Mouse (Mus musculus): ENCODE measurements around the gene Lrr1. TPM values are rescaled to one million over a fixed set of nuclear protein-coding genes. Genes with fewer than 3 reads are reported as not detected.
A peak's percentile ranks its signal among the peaks of the same experiment; 100 is the strongest.
"Not testable (repeated sequence)": the region's sequence is repeated elsewhere in the genome, so short reads cannot be mapped to it uniquely, and the experiment has no call there.

Gene Lrr1
- polyA plus RNA-seq, 1 experiment, result 5.1 TPM

DNA sequence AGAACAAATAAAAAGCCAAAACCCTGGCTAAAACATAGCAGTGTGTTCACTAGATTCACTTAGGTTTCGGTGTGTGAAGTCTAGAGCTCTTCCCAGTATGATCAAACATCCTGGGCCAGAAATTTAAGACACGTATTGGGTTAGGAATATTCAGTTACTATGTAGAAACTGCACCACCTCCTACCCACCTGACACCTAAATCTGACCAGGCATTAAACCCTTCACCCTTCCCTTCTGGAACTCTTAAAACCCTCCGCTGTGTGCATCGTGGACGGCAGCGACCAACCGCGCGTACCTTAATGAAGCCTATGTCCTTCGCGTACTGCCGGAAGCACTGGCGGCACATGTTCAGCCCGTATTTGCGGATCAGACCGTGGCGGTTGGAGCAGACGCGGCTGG is 10.2 kb upstream of the Lrr1 start:
- Histone ChIP-seq H3K79me2 (ENCODE audit: control insufficient read depth, insufficient read depth) (peaks cover 15% of the 10 kb centered on the region), H3K4me2 (ENCODE audit: low read depth) (peak overlapping the region; percentile 90), H3K4me3 (peak overlapping the region; percentile 69), H3K36me3 (ENCODE audit: control insufficient read depth, insufficient read depth) (peaks cover 23% of the 10 kb centered on the region), H3K27me3 (ENCODE audit: control insufficient read depth, insufficient read depth, insufficient read length) (no peaks in the 10 kb centered on the region), H3ac (ENCODE audit: control insufficient read depth, insufficient read length) (peak overlapping the region; percentile 97)
- no peak for TF ChIP-seq TCF12 (IDR thresholded peaks at IDR 0.05; ENCODE audit: insufficient read depth, poor library complexity, severe bottlenecking)
- no peak for TF ChIP-seq E2F4 (IDR thresholded peaks at IDR 0.05; ENCODE audit: insufficient read depth)
- no peak for TF ChIP-seq REST (IDR thresholded peaks at IDR 0.05; ENCODE audit: insufficient read depth, insufficient read length)
- no peak for TF ChIP-seq MYOG (IDR thresholded peaks at IDR 0.05; ENCODE audit: control insufficient read depth in 1 of 3, insufficient read depth in 1 of 3, insufficient read length in 2 of 3, low read depth in 2 of 3)
- TF ChIP-seq MYOD1 (IDR thresholded peaks at IDR 0.05; ENCODE audit: control insufficient read depth in 1 of 3, insufficient read length in 2 of 3, low read depth in 2 of 3), result no peak
- no peak for TF ChIP-seq POLR2A (IDR thresholded peaks at IDR 0.05; ENCODE audit: insufficient read length, low read depth)
- no peak for TF ChIP-seq SRF (IDR thresholded peaks at IDR 0.05; ENCODE audit: control insufficient read depth, insufficient read length, low read depth)
- no peak for TF ChIP-seq POLR2AphosphoS2 (IDR thresholded peaks at IDR 0.05; ENCODE audit: insufficient read length, low read depth)
- no peak for TF ChIP-seq MAX (IDR thresholded peaks at IDR 0.05; ENCODE audit: low read depth)
- TF ChIP-seq USF1 (IDR thresholded peaks at IDR 0.05; ENCODE audit: low read depth), result no peak
- TF ChIP-seq CEBPB (IDR thresholded peaks at IDR 0.05; ENCODE audit: insufficient read depth, poor library complexity, severe bottlenecking), result no peak
- no peak for TF ChIP-seq TCF3 (IDR thresholded peaks at IDR 0.05; ENCODE audit: insufficient read length, low read depth)

DNA sequence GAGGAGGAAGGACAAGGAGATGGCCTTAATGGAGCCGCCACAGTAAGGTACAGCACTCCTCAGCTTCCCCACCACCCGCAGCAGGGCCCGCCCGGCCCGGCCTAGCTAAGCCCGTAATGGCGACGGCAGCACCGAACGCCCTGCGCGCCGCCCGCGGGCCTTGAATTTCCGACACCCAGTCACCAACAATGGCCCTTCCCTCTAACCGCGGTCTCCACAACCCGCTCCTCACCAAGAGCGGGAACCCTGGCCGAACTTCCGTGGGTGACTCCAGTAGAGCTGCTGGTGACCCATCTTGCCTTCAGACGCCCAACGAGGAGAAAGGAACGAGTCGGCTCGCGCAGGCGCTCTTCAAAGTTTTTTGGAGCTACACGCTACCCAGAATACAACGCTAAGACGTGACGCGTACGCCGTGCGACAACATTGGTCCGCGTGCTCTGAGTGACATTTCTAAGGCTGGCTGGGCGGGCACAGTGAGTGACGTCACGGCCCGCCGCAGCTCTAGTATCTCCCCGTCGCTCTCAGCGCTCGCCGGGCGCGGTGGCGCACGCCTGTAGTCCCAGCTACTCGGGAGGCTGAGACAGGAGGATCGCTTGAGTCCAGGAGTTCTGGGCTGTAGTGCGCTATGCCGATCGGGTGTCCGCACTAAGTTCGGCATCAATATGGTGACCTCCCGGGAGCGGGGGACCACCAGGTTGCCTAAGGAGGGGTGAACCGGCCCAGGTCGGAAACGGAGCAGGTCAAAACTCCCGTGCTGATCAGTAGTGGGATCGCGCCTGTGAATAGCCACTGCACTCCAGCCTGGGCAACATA is 9.6 kb upstream of the Lrr1 start, which contains the start of gene Rps29:
TSS of gene Rps29 (minus strand) at position 422 of the 813 bp plus-strand sequence.
- peak within 1 kb of the TSS; percentile 97 for H3ac ChIP-seq (ENCODE audit: control insufficient read depth, insufficient read length)
- peaks cover 15% of the 10 kb centered on the region for H3K79me2 ChIP-seq (ENCODE audit: control insufficient read depth, insufficient read depth)
- peak within 1 kb of the TSS; percentile 69 for H3K4me3 ChIP-seq
- peaks cover 23% of the 10 kb centered on the region for H3K36me3 ChIP-seq (ENCODE audit: control insufficient read depth, insufficient read depth)
- H3K27me3 ChIP-seq (ENCODE audit: control insufficient read depth, insufficient read depth, insufficient read length), result not testable (repeated sequence)
- H3K4me2 ChIP-seq (ENCODE audit: low read depth), result peak within 1 kb of the TSS; percentile 90
- TF ChIP-seq POLR2AphosphoS2 (IDR thresholded peaks at IDR 0.05; ENCODE audit: insufficient read length, low read depth) (peak; percentile 76), POLR2A (IDR thresholded peaks at IDR 0.05; ENCODE audit: insufficient read length, low read depth) (peak; percentile 63)

- no peak for TF ChIP-seq TCF3 (IDR thresholded peaks at IDR 0.05; ENCODE audit: insufficient read length, low read depth)
- no peak for TF ChIP-seq TCF12 (IDR thresholded peaks at IDR 0.05; ENCODE audit: insufficient read depth, poor library complexity, severe bottlenecking)
- no peak for TF ChIP-seq MYOD1 (IDR thresholded peaks at IDR 0.05; ENCODE audit: control insufficient read depth in 1 of 3, insufficient read length in 2 of 3, low read depth in 2 of 3)
- no peak for TF ChIP-seq REST (IDR thresholded peaks at IDR 0.05; ENCODE audit: insufficient read depth, insufficient read length)
- TF ChIP-seq E2F4 (IDR thresholded peaks at IDR 0.05; ENCODE audit: insufficient read depth), result no peak
- no peak for TF ChIP-seq POLR2A (IDR thresholded peaks at IDR 0.05; ENCODE audit: insufficient read length, low read depth)
- TF ChIP-seq SRF (IDR thresholded peaks at IDR 0.05; ENCODE audit: control insufficient read depth, insufficient read length, low read depth), result no peak
- no peak for TF ChIP-seq MYOG (IDR thresholded peaks at IDR 0.05; ENCODE audit: control insufficient read depth in 1 of 3, insufficient read depth in 1 of 3, insufficient read length in 2 of 3, low read depth in 2 of 3)
- TF ChIP-seq USF1 (IDR thresholded peaks at IDR 0.05; ENCODE audit: low read depth), result no peak
- TF ChIP-seq MAX (IDR thresholded peaks at IDR 0.05; ENCODE audit: low read depth), result no peak
- no peak for TF ChIP-seq POLR2AphosphoS2 (IDR thresholded peaks at IDR 0.05; ENCODE audit: insufficient read length, low read depth)
- no peak for TF ChIP-seq CEBPB (IDR thresholded peaks at IDR 0.05; ENCODE audit: insufficient read depth, poor library complexity, severe bottlenecking)
Measured at GRCm38 (mm10) chr12:69159578-69159940, 9.1 kb upstream of the Lrr1 start.

DNA sequence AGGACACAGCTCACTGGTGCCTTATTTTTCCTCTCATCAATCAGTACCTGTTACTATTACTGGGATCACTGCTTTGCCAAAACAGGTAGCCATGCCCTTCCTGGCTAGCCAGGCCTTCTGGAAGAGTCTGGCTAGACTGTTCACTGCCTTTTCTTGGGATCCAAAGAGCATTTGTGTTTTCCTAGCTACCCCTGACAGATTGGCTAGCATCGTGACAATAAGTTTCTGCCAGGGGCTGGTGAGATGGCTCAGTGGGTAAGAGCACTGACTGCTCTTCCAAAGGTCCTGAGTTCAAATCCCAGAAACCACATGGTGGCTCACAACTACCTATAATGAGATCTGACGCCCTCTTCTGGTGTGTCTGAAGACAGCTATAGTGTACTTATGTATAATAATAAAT is 7.9 kb upstream of the Lrr1 start:
- not testable (repeated sequence) for H3K27me3 ChIP-seq (ENCODE audit: control insufficient read depth, insufficient read depth, insufficient read length); H3ac ChIP-seq (ENCODE audit: control insufficient read depth, insufficient read length); H3K4me3 ChIP-seq; H3K4me2 ChIP-seq (ENCODE audit: low read depth)
- H3K79me2 ChIP-seq (ENCODE audit: control insufficient read depth, insufficient read depth), result peaks cover 15% of the 10 kb centered on the region
- peaks cover 19% of the 10 kb centered on the region for H3K36me3 ChIP-seq (ENCODE audit: control insufficient read depth, insufficient read depth)

More at GRCm38 (mm10) chr12:69159578-69159940, 9.1 kb upstream of the Lrr1 start:
- H3K27me3 ChIP-seq (ENCODE audit: control insufficient read depth, insufficient read depth, insufficient read length), result no peaks in the 10 kb centered on the region
- H3K4me3 ChIP-seq, result peak overlapping the region; percentile 69
- peak overlapping the region; percentile 57 for H3K4me2 ChIP-seq (ENCODE audit: low read depth)
- H3K79me2 ChIP-seq (ENCODE audit: control insufficient read depth, insufficient read depth), result peaks cover 15% of the 10 kb centered on the region
- no peak overlapping the region for H3ac ChIP-seq (ENCODE audit: control insufficient read depth, insufficient read length)
- H3K36me3 ChIP-seq (ENCODE audit: control insufficient read depth, insufficient read depth), result peaks cover 23% of the 10 kb centered on the region

DNA sequence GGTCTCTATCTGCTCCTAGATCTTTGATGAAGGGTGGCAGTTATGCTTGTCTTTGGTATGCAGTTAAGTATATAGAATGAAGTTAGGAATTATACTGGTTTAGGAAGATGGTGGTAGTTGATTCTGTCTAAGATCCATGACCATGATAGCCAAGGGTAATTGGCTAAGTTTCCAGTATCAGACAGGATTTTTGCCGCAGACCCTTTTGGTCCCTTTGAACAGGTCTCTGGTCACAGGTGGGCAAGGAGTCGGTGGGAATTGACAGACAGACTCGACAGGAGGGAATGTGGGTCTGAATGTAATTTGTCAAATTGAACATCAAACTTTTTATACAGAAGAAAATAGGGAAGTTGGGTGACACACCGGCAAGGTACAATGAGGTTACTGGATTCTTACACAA is 5.0 kb upstream of the Lrr1 start:
- H3K4me3 ChIP-seq; H3K27me3 ChIP-seq (ENCODE audit: control insufficient read depth, insufficient read depth, insufficient read length); H3ac ChIP-seq (ENCODE audit: control insufficient read depth, insufficient read length); H3K36me3 ChIP-seq (ENCODE audit: control insufficient read depth, insufficient read depth); H3K4me2 ChIP-seq (ENCODE audit: low read depth); H3K79me2 ChIP-seq (ENCODE audit: control insufficient read depth, insufficient read depth): not testable (repeated sequence)

Measured in myocyte (in vitro differentiated cells).